In the genomic region with DNA sequence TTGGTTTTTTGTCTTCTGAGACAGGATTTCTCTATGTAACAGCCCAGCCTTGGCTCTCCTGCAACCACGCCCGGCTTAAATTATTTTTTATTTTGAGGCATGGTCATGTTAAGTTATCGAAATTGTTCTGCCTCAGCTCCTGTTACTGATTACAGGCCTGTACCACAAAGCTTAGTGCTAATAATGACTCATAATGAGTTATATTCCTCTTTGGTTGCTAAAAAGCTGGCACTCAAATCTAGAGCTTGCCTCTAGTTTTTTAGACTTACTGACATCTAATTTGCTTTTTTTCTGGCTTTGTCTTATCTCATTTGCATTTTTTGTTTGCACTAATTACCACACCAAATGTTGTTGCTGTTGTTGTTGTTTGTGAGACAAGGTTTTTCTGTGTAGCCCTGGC, we compare ENCODE assay signal across 15 mouse cellular contexts. TPM values are rescaled to one million over a fixed set of nuclear protein-coding genes. Genes with fewer than 3 reads are reported as not detected.
DNase-seq lines count a peak whose midpoint lies in the region; ATAC-seq and TF ChIP-seq lines count a peak whose summit lies in the region.
"Had no signal": no experiment of that assay in that cellular context is flagged by ENCODE, and none has a peak within 500 bp of the region (broad histone marks: within the 10 kb centered on the region; RNA-seq: fewer than 3 reads in every experiment).

No protein-coding gene starts in this region.

- H3K4me1 ChIP-seq in kidney, embryonic 15.5 days: peaks cover 40% of the 10 kb centered on the region
- H3K4me1 ChIP-seq in MEL (ENCODE audit: control insufficient read depth in 1 of 2, insufficient read depth in 2 of 2, low read length in 2 of 2): peaks cover 6 to 31% of the 10 kb centered on the region in 2 experiments
- H3K4me1 ChIP-seq in intestine, embryonic 14.5 days (replicated peaks; ENCODE audit: control insufficient read depth, insufficient read depth, low read length): peaks cover 19% of the 10 kb centered on the region
- peaks cover 25% of the 10 kb centered on the region for H3K4me1 ChIP-seq in hindbrain, embryonic 13.5 days (replicated peaks)

- H3K27ac ChIP-seq in kidney, embryonic 15.5 days: 0 out of 2 replicates have a peak overlapping the region, but pooled peaks have one; percentile 39
- H3K27ac ChIP-seq in MEL (ENCODE audit: control insufficient read depth, low read depth, low read length) (peak overlapping the region; percentile 8), macrophage (peak overlapping the region; percentile 96)
- peak overlapping the region; percentile 64; the same call in 1 of the 2 replicates for H3K27ac ChIP-seq in intestine, embryonic 14.5 days (ENCODE audit: low read depth)
- H3K27ac ChIP-seq in hindbrain, embryonic 13.5 days: no peak overlapping the region
- H3K27ac ChIP-seq: hindbrain, embryonic 14.5 days; neural tube, embryonic 15.5 days had no signal

- H3K36me3 ChIP-seq in kidney, embryonic 15.5 days: no peaks in the 10 kb centered on the region
- H3K36me3 ChIP-seq in MEL (ENCODE audit: control insufficient read depth in 1 of 2, insufficient read depth in 2 of 2, low read length in 2 of 2): peaks cover 0 to 30% of the 10 kb centered on the region in 2 experiments; a peak in 2 of 4 replicates
- no peaks in the 10 kb centered on the region for H3K36me3 ChIP-seq in intestine, embryonic 14.5 days (ENCODE audit: control insufficient read depth, insufficient read depth, low read length)
- no peaks in the 10 kb centered on the region for H3K36me3 ChIP-seq in macrophage (ENCODE audit: inconsistent target)
- H3K36me3 ChIP-seq in hindbrain, embryonic 13.5 days: no peaks in the 10 kb centered on the region
- H3K36me3 ChIP-seq: neural tube, embryonic 15.5 days had no signal

- no peak for TF ChIP-seq RAD21 in MEL (IDR thresholded peaks at IDR 0.05; ENCODE audit: low read depth, low read length)

- H3K4me2 ChIP-seq in kidney, embryonic 15.5 days: no peak overlapping the region
- H3K4me2 ChIP-seq in intestine, embryonic 14.5 days (ENCODE audit: low read length): no peak overlapping the region
- no peak overlapping the region for H3K4me2 ChIP-seq in hindbrain, embryonic 13.5 days
- H3K4me2 ChIP-seq: hindbrain, embryonic 14.5 days; neural tube, embryonic 15.5 days had no signal

- 93% methylated on average over 3 of the region's 3 CpGs for WGBS in kidney, embryonic 15.5 days
- 85% methylated on average over 3 of the region's 3 CpGs for WGBS in intestine, embryonic 14.5 days
- whole genome bisulfite sequencing in macrophage (ENCODE audit: missing documents): 60% methylated on average over 3 of the region's 3 CpGs
- WGBS in hindbrain, embryonic 13.5 days: 88% methylated on average over 3 of the region's 3 CpGs

- H3K79me2 ChIP-seq in MEL (ENCODE audit: control insufficient read depth, insufficient read depth, low read length, poor library complexity) (no peaks in the 10 kb centered on the region; the same call in 1 of the 2 replicates), macrophage (ENCODE audit: inconsistent target) (no peaks in the 10 kb centered on the region)

- no peaks in the 10 kb centered on the region for H3K27me3 ChIP-seq in kidney, embryonic 15.5 days
- no peaks in the 10 kb centered on the region for H3K27me3 ChIP-seq in MEL (ENCODE audit: control insufficient read depth in 1 of 2, insufficient read depth in 2 of 2, low read length in 2 of 2)
- H3K27me3 ChIP-seq in intestine, embryonic 14.5 days (replicated peaks; ENCODE audit: control insufficient read depth, insufficient read depth, low read length): no peaks in the 10 kb centered on the region
- 0 out of 2 replicates have a peak, but pooled peaks cover 5% of the 10 kb centered on the region for H3K27me3 ChIP-seq in hindbrain, embryonic 13.5 days
- H3K27me3 ChIP-seq: neural tube, embryonic 15.5 days had no signal

- TF ChIP-seq CTCF in MEL (IDR thresholded peaks at IDR 0.05 in 2 of 3, conservative IDR thresholded peaks at IDR 0.05 in 1 of 3; ENCODE audit: control insufficient read depth in 1 of 3, insufficient read depth in 1 of 3, low read depth in 2 of 3, low read length in 3 of 3, poor library complexity in 1 of 3, severe bottlenecking in 1 of 3): no peak

- peak; percentile 31 to 57; a peak in 2 of 4 replicates for TF ChIP-seq EP300 in MEL (IDR thresholded peaks at IDR 0.05; ENCODE audit: low read depth in 1 of 2, low read length in 2 of 2)

- H3K9ac ChIP-seq in kidney, embryonic 15.5 days: no peak overlapping the region
- no peak overlapping the region for H3K9ac ChIP-seq in MEL (ENCODE audit: control insufficient read depth, low read depth, low read length, poor library complexity, severe bottlenecking)
- H3K9ac ChIP-seq in intestine, embryonic 14.5 days (ENCODE audit: low read length): no peak overlapping the region
- H3K9ac ChIP-seq in hindbrain, embryonic 13.5 days: no peak overlapping the region
- H3K9ac ChIP-seq: hindbrain, embryonic 14.5 days; neural tube, embryonic 15.5 days had no signal

- DNase-seq in kidney, postnatal 4 days: no peak
- peak; percentile 51 for DNase-seq in MEL (ENCODE audit: low read depth, low spot score)
- no peak for DNase-seq in intestine, embryonic 14.5 days (ENCODE audit: low spot score)
- DNase-seq in spleen, postnatal 14 days (ENCODE audit: low spot score in 2 of 2): no peak
- DNase-seq: adrenal gland, adult 2 months; cerebellum, adult 9-11 months; gastrocnemius, postnatal 36 days; kidney, adult 9 months; spleen, adult 18-20 months; thymus, adult 2 months had no signal

- no peaks in the 10 kb centered on the region for H3K9me3 ChIP-seq in kidney, embryonic 15.5 days (replicated peaks)
- H3K9me3 ChIP-seq in MEL (replicated peaks; ENCODE audit: insufficient read depth, low read length): no peaks in the 10 kb centered on the region
- no peaks in the 10 kb centered on the region for H3K9me3 ChIP-seq in intestine, embryonic 14.5 days (ENCODE audit: control insufficient read depth, low read length)
- no peaks in the 10 kb centered on the region for H3K9me3 ChIP-seq in hindbrain, embryonic 13.5 days
- H3K9me3 ChIP-seq: neural tube, embryonic 15.5 days had no signal

- TF ChIP-seq POLR2A in MEL (IDR thresholded peaks at IDR 0.05; ENCODE audit: control insufficient read depth in 1 of 2, insufficient read depth in 1 of 2, low read depth in 1 of 2, low read length in 2 of 2, poor library complexity in 1 of 2): no peak

- ATAC-seq in kidney, embryonic 15.5 days (replicated peaks; ENCODE audit: low FRiP score): no peak
- no peak for ATAC-seq in intestine, embryonic 14.5 days (replicated peaks; ENCODE audit: low FRiP score, low TSS enrichment, low read depth)
- ATAC-seq in hindbrain, embryonic 13.5 days (ENCODE audit: low FRiP score): no peak

- H3K4me3 ChIP-seq in kidney, embryonic 15.5 days (replicated peaks): no peak overlapping the region
- H3K4me3 ChIP-seq in MEL (ENCODE audit: control insufficient read depth in 1 of 2, insufficient read depth in 1 of 2, low read depth in 2 of 2, low read length in 2 of 2): no peak overlapping the region
- no peak overlapping the region for H3K4me3 ChIP-seq in intestine, embryonic 14.5 days (ENCODE audit: low read depth, low read length)
- H3K4me3 ChIP-seq in macrophage (ENCODE audit: inconsistent target): no peak overlapping the region
- no peak overlapping the region for H3K4me3 ChIP-seq in hindbrain, embryonic 13.5 days
- H3K4me3 ChIP-seq: neural tube, embryonic 15.5 days had no signal

TF ChIP-seq in MEL, 35 proteins besides CTCF, POLR2A, EP300 and RAD21 (continues in another document):
- TF ChIP-seq MYB (IDR thresholded peaks at IDR 0.05; ENCODE audit: low read depth, low read length) (no peak), TBP (IDR thresholded peaks at IDR 0.05; ENCODE audit: low read depth, low read length) (no peak), USF2 (IDR thresholded peaks at IDR 0.05; ENCODE audit: borderline replicate concordance in 1 of 2, insufficient read depth in 1 of 2, low read depth in 1 of 2, low read length in 2 of 2) (no peak), GABPA (IDR thresholded peaks at IDR 0.05; ENCODE audit: low read depth, low read length) (no peak), ZNF384 (IDR thresholded peaks at IDR 0.05; ENCODE audit: low read depth, low read length) (0 out of 2 replicates have a peak, but pooled peaks have one; percentile 20), TCF12 (IDR thresholded peaks at IDR 0.05; ENCODE audit: low read depth, low read length) (no peak), E2F4 (IDR thresholded peaks at IDR 0.05; ENCODE audit: borderline replicate concordance, low read depth, low read length) (no peak), JUND (IDR thresholded peaks at IDR 0.05; ENCODE audit: low read depth, low read length) (0 out of 2 replicates have a peak, but pooled peaks have one; percentile 22), POLR2AphosphoS5 (IDR thresholded peaks at IDR 0.05; ENCODE audit: borderline replicate concordance, low read depth, low read length) (no peak), MAX (IDR thresholded peaks at IDR 0.05; ENCODE audit: low read length) (no peak)

RNA-seq across cellular contexts. Expression of gene Tpt1, which starts 8.3 kb away (rescaled TPM):
- 1,011 and 1,156 TPM in 2 replicates for polyA plus RNA-seq in kidney, embryonic 15.5 days (2015; fragmentation: Nextera tagmentation; extraction: Ambion mirVana)
- total RNA-seq in MEL (2012; rRNA removed): 652 and 695 TPM in 2 replicates
- 1,000 to 10,000 TPM in 1 of 2 experiments, 100 to 1,000 TPM in 1; 817 to 1,342 TPM for polyA plus RNA-seq in MEL (2012; ENCODE audit: insufficient read depth in 1 of 2, insufficient read length in 2 of 2, low read depth in 1 of 2, low replicate concordance in 2 of 2, missing spikeins in 1 of 2)
- 1,249 and 1,259 TPM in 2 replicates for polyA plus RNA-seq in intestine, embryonic 14.5 days (2014; fragmentation: Nextera tagmentation; extraction: Ambion mirVana)
- 100 to 1,000 TPM in 25 of 26 experiments, 10 to 100 TPM in 1; 99.5 to 452 (median 174) TPM for total RNA-seq in macrophage (2018; cell fraction: chromatin; rRNA removed)
- total RNA-seq in macrophage (2018; cell fraction: cytosol; rRNA removed): 1,000 to 10,000 TPM; 1,477 to 5,481 (median 3,449) TPM
- 100 to 1,000 TPM; 301 to 898 (median 554) TPM for total RNA-seq in macrophage (2018; cell fraction: nucleus; rRNA removed)
- polyA plus RNA-seq in macrophage (2018): 3,757 to 4,485 TPM (median 4,124 TPM) in 3 replicates
- 884 and 886 TPM in 2 replicates for polyA plus RNA-seq in hindbrain, embryonic 13.5 days (2015; fragmentation: Nextera tagmentation; extraction: Ambion mirVana)

RNA-seq across cellular contexts. Expression of gene Slc25a30, which starts 49.7 kb away (rescaled TPM):
- polyA plus RNA-seq in kidney, embryonic 15.5 days (2015; fragmentation: Nextera tagmentation; extraction: Ambion mirVana): 9.7 and 10.4 TPM in 2 replicates
- 20.3 and 25.9 TPM in 2 replicates for total RNA-seq in MEL (2012; rRNA removed)
- polyA plus RNA-seq in MEL (2012; ENCODE audit: insufficient read depth in 1 of 2, insufficient read length in 2 of 2, low read depth in 1 of 2, low replicate concordance in 2 of 2, missing spikeins in 1 of 2): 10 to 100 TPM in 1 of 2 experiments, not detected in 1; 24.0 TPM
- polyA plus RNA-seq in intestine, embryonic 14.5 days (2014; fragmentation: Nextera tagmentation; extraction: Ambion mirVana): 4.7 and 5.4 TPM in 2 replicates
- total RNA-seq in macrophage (2018; cell fraction: chromatin; rRNA removed): 10 to 100 TPM in 23 of 26 experiments, 1 to 10 TPM in 3; 6.5 to 37.6 (median 19.2) TPM
- total RNA-seq in macrophage (2018; cell fraction: cytosol; rRNA removed): 10 to 100 TPM; 15.4 to 30.0 (median 23.9) TPM
- 10 to 100 TPM in 25 of 26 experiments, 1 to 10 TPM in 1; 9.7 to 37.7 (median 17.6) TPM for total RNA-seq in macrophage (2018; cell fraction: nucleus; rRNA removed)
- 14.1 to 23.1 TPM (median 23.0 TPM) in 3 replicates for polyA plus RNA-seq in macrophage (2018)
- 11.4 and 12.2 TPM in 2 replicates for polyA plus RNA-seq in hindbrain, embryonic 13.5 days (2015; fragmentation: Nextera tagmentation; extraction: Ambion mirVana)
